Mouse (Mus musculus) neural tube, embryonic 15.5 days (tissue): Measurements from ENCODE around the gene Plk5. TPM values are rescaled to one million over a fixed set of nuclear protein-coding genes. Genes with fewer than 3 reads are reported as not detected.

ENCODE experiments used
- ATAC-seq: fragments of 200-750 bp; cut with Nextera tagmentation; 2 replicates; pipeline ENCODE4 v1.8.0; 2017; ENCODE audit warnings: mild to moderate bottlenecking, moderate TSS enrichment, moderate library complexity; ENCODE audit not compliant: low FRiP score
- H3K27ac ChIP-seq: fragments of 300-500 bp; sonication (generic); replicated peaks from 2 replicates; pipeline ENCODE4 v1.5.1; 2015; ENCODE audit warnings: mild to moderate bottlenecking, inconsistent platforms
- H3K27me3 ChIP-seq: fragments of 300-500 bp; sonication (generic); replicated peaks from 2 replicates; pipeline ENCODE4 v1.6.1; 2015; ENCODE audit warnings: inconsistent platforms
- H3K36me3 ChIP-seq: fragments of 300-500 bp; sonication (generic); 2 replicates; pipeline ENCODE4 v1.6.1; 2015; ENCODE audit warnings: inconsistent platforms
- H3K4me1 ChIP-seq: fragments of 300-500 bp; sonication (generic); 2 replicates; pipeline ENCODE4 v1.6.1; 2015; ENCODE audit warnings: inconsistent platforms
- H3K4me2 ChIP-seq: fragments of 300-500 bp; sonication (generic); 2 replicates; pipeline ENCODE4 v1.6.1; 2015; ENCODE audit warnings: inconsistent platforms, mild to moderate bottlenecking, moderate library complexity
- H3K4me3 ChIP-seq: fragments of 300-500 bp; sonication (generic); replicated peaks from 2 replicates; pipeline ENCODE4 v1.5.1; 2015; ENCODE audit warnings: mild to moderate bottlenecking, inconsistent platforms
- H3K9ac ChIP-seq: fragments of 300-500 bp; sonication (generic); replicated peaks from 2 replicates; pipeline ENCODE4 v1.6.1; 2015; ENCODE audit warnings: mild to moderate bottlenecking, inconsistent platforms
- H3K9me3 ChIP-seq: fragments of 300-500 bp; sonication (generic); replicated peaks from 2 replicates; pipeline ENCODE4 v1.6.1; 2016; ENCODE audit warnings: inconsistent platforms
- WGBS: fragments of 180-500 bp; shearing (Covaris S2); methylation state at CpG from one replicate; pipeline ENCODE4 v1.1.7; 2015; ENCODE audit warnings: mixed read lengths; 5-methylcytosine and 5-hydroxymethylcytosine counted together
- microRNA-seq: library from miRNA; unstranded; fragments of <30 nt; microRNA quantifications from one replicate; pipeline ENCODE4, GENCODE M21; 2017
- polyA plus RNA-seq: library from polyadenylated mRNA; unstranded; fragments of >200 nt; fragmentation: Nextera tagmentation; extraction: Ambion mirVana; gene quantifications from 2 replicates; pipeline ENCODE4 v1.2.1, GENCODE M21; 2015

Plk5 gene
- polyA plus RNA-seq, 1 experiment from 2014 or later, result 6.1 TPM

- Histone ChIP-seq H3K4me3 (0 out of 2 replicates have a peak overlapping the region, but pooled peaks have one; percentile 62), H3K9me3 (no peaks in the 10 kb centered on the region), H3K36me3 (peaks cover 56% of the 10 kb centered on the region), H3K4me1 (peaks cover 26% of the 10 kb centered on the region), H3K4me2 (no peak overlapping the region), H3K27me3 (no peaks in the 10 kb centered on the region), H3K9ac (peak overlapping the region; percentile 78), H3K27ac (no peak overlapping the region)
- WGBS, result 52% methylated on average over 4 of the region's 4 CpGs
- ATAC-seq, result no peak
Measured at GRCm38 (mm10) chr10:80407924-80408323, 51.7 kb downstream of the Plk5 start.

- Histone ChIP-seq H3K9ac (no peak overlapping the region), H3K27me3 (no peaks in the 10 kb centered on the region), H3K27ac (peak overlapping the region; percentile 55; the same call in 1 of the 2 replicates), H3K4me2 (no peak overlapping the region), H3K9me3 (no peaks in the 10 kb centered on the region), H3K4me1 (no peaks in the 10 kb centered on the region), H3K36me3 (peaks cover 91% of the 10 kb centered on the region), H3K4me3 (no peak overlapping the region)
- ATAC-seq, result peak; percentile 38; the same call in 1 of the 2 replicates
- 78% methylated on average over 44 of the region's 44 CpGs for WGBS
Measured at GRCm38 (mm10) chr10:80412656-80413541, 56.6 kb downstream of the Plk5 start.

Small RNAs within 50 kb of the gene (microRNA-seq; reads per million reads assigned to microRNA genes)
- gene Gm22721, result not detected

Other genes starting within 250 kb of the Plk5 start
- gene Stk11, start 240.7 kb upstream of the Plk5 start, polyA plus RNA-seq, result 16.9 and 17.3 TPM in 2 replicates
- 553 and 558 TPM in 2 replicates for gene Atp5d, start 217.8 kb upstream of the Plk5 start, polyA plus RNA-seq
- 91.9 and 93.0 TPM in 2 replicates for gene Cbarp, start 215.6 kb upstream of the Plk5 start, polyA plus RNA-seq
- 19.4 and 20.5 TPM in 2 replicates for gene Midn, start 208.2 kb upstream of the Plk5 start, polyA plus RNA-seq
- gene Cirbp, start 190.5 kb upstream of the Plk5 start, polyA plus RNA-seq, result 284 and 345 TPM in 2 replicates
- 13.5 and 14.3 TPM in 2 replicates for gene 1600002K03Rik, start 183.5 kb upstream of the Plk5 start, polyA plus RNA-seq
- 25.9 and 31.2 TPM in 2 replicates for gene Efna2, start 177.0 kb upstream of the Plk5 start, polyA plus RNA-seq
- 46.8 and 49.6 TPM in 2 replicates for gene Mum1, start 130.0 kb upstream of the Plk5 start, polyA plus RNA-seq
- 353 and 368 TPM in 2 replicates for gene Ndufs7, start 107.3 kb upstream of the Plk5 start, polyA plus RNA-seq
- gene Gamt, start 95.4 kb upstream of the Plk5 start, polyA plus RNA-seq, result 27.9 and 34.6 TPM in 2 replicates
- 48.6 and 50.4 TPM in 2 replicates for gene Dazap1, start 95.0 kb upstream of the Plk5 start, polyA plus RNA-seq
- gene Rps15, start 64.0 kb upstream of the Plk5 start, polyA plus RNA-seq, result 544 and 638 TPM in 2 replicates
- gene Apc2, start 60.5 kb upstream of the Plk5 start, polyA plus RNA-seq, result 122 and 144 TPM in 2 replicates
- 26.9 and 36.6 TPM in 2 replicates for gene 2310011J03Rik, start 35.9 kb upstream of the Plk5 start, polyA plus RNA-seq
- 5.6 and 8.2 TPM in 2 replicates for gene Pcsk4, start 27.0 kb upstream of the Plk5 start, polyA plus RNA-seq
- gene Reep6, start 26.5 kb upstream of the Plk5 start, polyA plus RNA-seq, result 4.3 and 7.3 TPM in 2 replicates
- gene Adamtsl5, start 8.0 kb upstream of the Plk5 start, polyA plus RNA-seq, result 1.6 and 3.6 TPM in 2 replicates
- 9.1 and 14.0 TPM in 2 replicates for gene Mex3d, start 31.2 kb downstream of the Plk5 start, polyA plus RNA-seq
- gene Mbd3, start 43.1 kb downstream of the Plk5 start, polyA plus RNA-seq, result 195 and 209 TPM in 2 replicates
- gene Uqcr11, start 50.4 kb downstream of the Plk5 start, polyA plus RNA-seq, result 731 and 790 TPM in 2 replicates
- gene Tcf3, start 77.2 kb downstream of the Plk5 start, polyA plus RNA-seq, result 33.4 and 51.7 TPM in 2 replicates
- gene Onecut3, start 138.4 kb downstream of the Plk5 start, polyA plus RNA-seq, result 0.63 and 1.0 TPM in 2 replicates
- gene Atp8b3, start 182.7 kb downstream of the Plk5 start, polyA plus RNA-seq, result 1.4 and 1.5 TPM in 2 replicates
- 29.5 TPM in 2 replicates for gene Rexo1, start 205.1 kb downstream of the Plk5 start, polyA plus RNA-seq
- 6.5 TPM in 2 replicates for gene Klf16, start 220.9 kb downstream of the Plk5 start, polyA plus RNA-seq
- 148 and 152 TPM in 2 replicates for gene Abhd17a, start 233.9 kb downstream of the Plk5 start, polyA plus RNA-seq
- 68.2 and 79.8 TPM in 2 replicates for gene Scamp4, start 246.4 kb downstream of the Plk5 start, polyA plus RNA-seq
- gene Adat3, start 246.4 kb downstream of the Plk5 start, polyA plus RNA-seq, result 5.0 and 7.0 TPM in 2 replicates
- 3.0 and 3.2 TPM in 2 replicates for gene Gm49322, start 249.6 kb downstream of the Plk5 start, polyA plus RNA-seq